Mouse (Mus musculus): ENCODE data around the gene Dusp9.

GRCm38 (mm10) chrX:73615876-73616275, 23.3 kb upstream of the Dusp9 start:
- TF ChIP-seq CTCF (IDR thresholded peaks at IDR 0.05; ENCODE audit: control insufficient read depth, insufficient read depth, low read length), result no peak
- no peak for TF ChIP-seq POLR2A (IDR thresholded peaks at IDR 0.05; ENCODE audit: borderline replicate concordance, control insufficient read depth, low read depth, low read length)

All from bone marrow, adult 2 months (tissue).